Mouse (Mus musculus): ENCODE data around the gene Tyk2. TPM values are rescaled to one million over a fixed set of nuclear protein-coding genes. Genes with fewer than 3 reads are reported as not detected.

The Tyk2 gene
- polyA plus RNA-seq, 1 experiment from 2014 or later, result 13.7 TPM

DNA sequence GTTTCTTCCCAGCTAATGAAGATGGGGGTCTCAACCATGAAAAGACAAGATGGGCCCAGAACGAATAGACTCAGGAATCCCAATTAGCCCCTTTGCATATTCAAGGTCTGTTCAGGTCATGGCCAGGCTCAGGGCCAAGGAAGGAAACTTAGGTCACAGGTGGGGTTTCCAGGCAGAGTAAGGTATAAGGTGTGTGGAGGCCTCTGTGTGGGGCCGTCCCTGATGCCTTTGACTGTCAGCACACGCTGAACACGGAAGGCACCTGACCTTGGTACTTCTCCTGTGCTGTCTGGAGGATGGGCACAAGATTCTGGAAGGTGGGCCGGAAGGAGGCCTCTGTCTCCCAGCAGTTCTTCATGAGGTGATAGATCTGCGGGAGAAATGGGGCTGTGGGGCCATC is 26.2 kb downstream of the Tyk2 start:
- Histone ChIP-seq H3K4me2 (ENCODE audit: low read length) (no peak overlapping the region), H3K4me1 (replicated peaks; ENCODE audit: control insufficient read depth, insufficient read depth, low read length) (no peaks in the 10 kb centered on the region), H3K4me3 (replicated peaks; ENCODE audit: low read length) (no peak overlapping the region), H3K36me3 (ENCODE audit: control insufficient read depth, insufficient read depth) (no peaks in the 10 kb centered on the region), H3K9ac (replicated peaks; ENCODE audit: low read depth, low read length) (no peak overlapping the region), H3K27ac (ENCODE audit: low read length) (no peak overlapping the region), H3K27me3 (replicated peaks; ENCODE audit: control insufficient read depth, insufficient read depth, low read length) (no peaks in the 10 kb centered on the region), H3K9me3 (ENCODE audit: control insufficient read depth, low read length) (no peaks in the 10 kb centered on the region)
- no peak for ATAC-seq
- 84% methylated on average over 6 of the region's 6 CpGs for WGBS

- Histone ChIP-seq H3K9ac (replicated peaks; ENCODE audit: low read depth, low read length) (no peak overlapping the region), H3K27ac (ENCODE audit: low read length) (no peak overlapping the region), H3K36me3 (ENCODE audit: control insufficient read depth, insufficient read depth) (no peaks in the 10 kb centered on the region), H3K9me3 (ENCODE audit: control insufficient read depth, low read length) (no peaks in the 10 kb centered on the region), H3K4me2 (ENCODE audit: low read length) (no peak overlapping the region), H3K27me3 (replicated peaks; ENCODE audit: control insufficient read depth, insufficient read depth, low read length) (no peaks in the 10 kb centered on the region), H3K4me3 (replicated peaks; ENCODE audit: low read length) (no peak overlapping the region), H3K4me1 (replicated peaks; ENCODE audit: control insufficient read depth, insufficient read depth, low read length) (no peaks in the 10 kb centered on the region)
- whole genome bisulfite sequencing, result 91% methylated on average over 2 of the region's 2 CpGs
- no peak for ATAC-seq
Measured at GRCm38 (mm10) chr9:21102076-21102475, 29.0 kb downstream of the Tyk2 start.

DNA sequence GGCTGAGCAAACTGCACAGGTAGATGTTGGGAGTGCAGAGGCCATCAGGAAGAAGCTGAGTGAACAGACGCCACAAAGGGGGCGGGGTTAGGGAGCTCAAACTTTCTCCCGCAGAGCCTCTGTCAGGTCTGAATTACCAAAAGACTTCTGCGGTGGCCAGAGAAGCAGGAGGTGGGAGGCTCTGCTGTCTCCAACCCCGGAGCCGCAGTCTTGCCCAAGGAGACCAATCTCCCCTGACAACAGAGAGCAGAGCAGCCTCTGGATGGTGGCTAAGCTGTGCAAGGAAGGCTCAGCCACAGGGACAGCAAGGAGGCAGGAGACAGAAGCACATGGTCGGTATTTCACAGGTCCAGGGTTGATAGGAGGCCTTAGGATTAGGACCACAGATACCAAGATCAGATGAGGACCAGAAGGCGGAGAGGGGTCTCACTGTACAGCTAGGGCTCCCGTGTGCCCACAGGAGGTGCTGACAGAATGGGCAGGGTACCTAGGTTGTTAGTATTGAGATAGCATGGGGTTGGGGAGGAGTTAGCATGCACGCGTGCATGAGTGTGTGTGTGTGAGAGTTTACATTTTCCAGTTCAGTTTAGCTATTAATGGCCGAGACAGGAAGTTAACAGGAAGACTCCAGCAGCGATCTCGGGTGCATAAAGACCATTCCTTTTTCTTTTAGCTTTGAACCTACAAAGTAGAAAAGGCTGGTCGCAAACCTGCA is 30.4 kb downstream of the Tyk2 start:
- no peaks in the 10 kb centered on the region for H3K27me3 ChIP-seq (replicated peaks; ENCODE audit: control insufficient read depth, insufficient read depth, low read length)
- no peaks in the 10 kb centered on the region for H3K36me3 ChIP-seq (ENCODE audit: control insufficient read depth, insufficient read depth)
- no peaks in the 10 kb centered on the region for H3K9me3 ChIP-seq (ENCODE audit: control insufficient read depth, low read length)
- H3K4me3 ChIP-seq (replicated peaks; ENCODE audit: low read length), result no peak overlapping the region
- no peak overlapping the region for H3K9ac ChIP-seq (replicated peaks; ENCODE audit: low read depth, low read length)
- no peak overlapping the region for H3K4me2 ChIP-seq (ENCODE audit: low read length)
- H3K4me1 ChIP-seq (replicated peaks; ENCODE audit: control insufficient read depth, insufficient read depth, low read length), result no peaks in the 10 kb centered on the region
- no peak overlapping the region for H3K27ac ChIP-seq (ENCODE audit: low read length)
- ATAC-seq, result no peak
- WGBS, result 53% methylated on average over 15 of the region's 15 CpGs

- no peaks in the 10 kb centered on the region for H3K9me3 ChIP-seq (ENCODE audit: control insufficient read depth, low read length)
- H3K27ac ChIP-seq (ENCODE audit: low read length), result no peak overlapping the region
- H3K4me3 ChIP-seq (replicated peaks; ENCODE audit: low read length), result no peak overlapping the region
- 88% methylated on average over 8 of the region's 8 CpGs for WGBS
- no peak for ATAC-seq
- H3K9ac ChIP-seq (replicated peaks; ENCODE audit: low read depth, low read length), result no peak overlapping the region
- H3K4me2 ChIP-seq (ENCODE audit: low read length), result no peak overlapping the region
- H3K4me1 ChIP-seq (replicated peaks; ENCODE audit: control insufficient read depth, insufficient read depth, low read length), result no peaks in the 10 kb centered on the region
- H3K27me3 ChIP-seq (replicated peaks; ENCODE audit: control insufficient read depth, insufficient read depth, low read length), result no peaks in the 10 kb centered on the region
- no peaks in the 10 kb centered on the region for H3K36me3 ChIP-seq (ENCODE audit: control insufficient read depth, insufficient read depth)
Measured at GRCm38 (mm10) chr9:21097793-21098192, 33.2 kb downstream of the Tyk2 start.

GRCm38 (mm10) chr9:21095958-21096357 is 35.1 kb downstream of the Tyk2 start:
- no peaks in the 10 kb centered on the region for H3K27me3 ChIP-seq (replicated peaks; ENCODE audit: control insufficient read depth, insufficient read depth, low read length)
- H3K4me3 ChIP-seq (replicated peaks; ENCODE audit: low read length), result no peak overlapping the region
- H3K9me3 ChIP-seq (ENCODE audit: control insufficient read depth, low read length), result no peaks in the 10 kb centered on the region
- H3K9ac ChIP-seq (replicated peaks; ENCODE audit: low read depth, low read length), result no peak overlapping the region
- H3K4me2 ChIP-seq (ENCODE audit: low read length), result no peak overlapping the region
- ATAC-seq, result no peak
- 62% methylated on average over 4 of the region's 4 CpGs for WGBS
- H3K27ac ChIP-seq (ENCODE audit: low read length), result no peak overlapping the region
- no peaks in the 10 kb centered on the region for H3K36me3 ChIP-seq (ENCODE audit: control insufficient read depth, insufficient read depth)
- peaks cover 6% of the 10 kb centered on the region for H3K4me1 ChIP-seq (replicated peaks; ENCODE audit: control insufficient read depth, insufficient read depth, low read length)

- Histone ChIP-seq H3K9ac (replicated peaks; ENCODE audit: low read depth, low read length) (no peak overlapping the region), H3K4me1 (replicated peaks; ENCODE audit: control insufficient read depth, insufficient read depth, low read length) (peaks cover 20% of the 10 kb centered on the region), H3K4me3 (replicated peaks; ENCODE audit: low read length) (no peak overlapping the region), H3K36me3 (ENCODE audit: control insufficient read depth, insufficient read depth) (peaks cover 10% of the 10 kb centered on the region), H3K4me2 (ENCODE audit: low read length) (no peak overlapping the region), H3K27ac (ENCODE audit: low read length) (no peak overlapping the region), H3K27me3 (replicated peaks; ENCODE audit: control insufficient read depth, insufficient read depth, low read length) (no peaks in the 10 kb centered on the region), H3K9me3 (ENCODE audit: control insufficient read depth, low read length) (no peaks in the 10 kb centered on the region)
- WGBS, result 95% methylated on average over 9 of the region's 9 CpGs
- no peak for ATAC-seq
Measured at GRCm38 (mm10) chr9:21093423-21093822, 37.6 kb downstream of the Tyk2 start.

DNA sequence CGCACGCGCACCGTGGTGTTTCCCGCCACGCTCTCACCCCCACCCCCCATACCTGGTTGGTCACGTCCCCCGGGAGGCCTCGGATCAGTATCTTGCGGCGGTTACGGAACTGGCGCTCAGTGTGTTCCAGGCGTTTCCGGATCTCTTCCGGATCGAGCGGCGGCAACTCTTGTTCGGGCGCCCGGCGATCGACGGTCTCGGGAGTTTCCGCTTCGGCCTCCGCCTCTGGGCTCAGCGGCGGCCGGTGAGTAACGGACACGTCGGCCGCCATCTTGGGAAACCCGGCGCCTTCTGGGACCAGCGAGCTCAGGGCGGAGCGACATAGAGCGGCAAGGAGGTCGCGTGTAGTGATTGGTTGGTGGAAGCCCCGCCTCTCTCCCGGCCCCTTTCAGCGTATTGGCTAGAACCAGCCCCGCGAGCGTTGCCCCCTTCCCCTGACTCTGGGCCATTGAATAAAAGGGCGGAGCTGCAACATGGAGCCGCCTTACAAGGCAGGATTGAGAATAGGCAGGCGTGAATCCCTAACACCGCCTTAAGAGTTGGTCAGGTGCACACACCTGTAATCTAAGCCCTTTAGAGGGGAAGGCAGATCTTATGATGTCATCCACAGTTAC is 39.2 kb downstream of the Tyk2 start, which contains the start of the genes Gm38431 and Raver1:
Gm38431 (minus strand) TSS at position 291 of the 614 bp plus-strand sequence.
Raver1 (minus strand) TSS at position 302 of the 614 bp plus-strand sequence.
- ATAC-seq, result peak; percentile 100
- peak within 1 kb of the TSS; percentile 81 for H3K9ac ChIP-seq (replicated peaks; ENCODE audit: low read depth, low read length)

GRCm38 (mm10) chr9:21090972-21091706 is 39.9 kb downstream of the Tyk2 start:
- 3% methylated on average over 24 of the region's 24 CpGs for WGBS
- Histone ChIP-seq H3K9me3 (ENCODE audit: control insufficient read depth, low read length) (no peaks in the 10 kb centered on the region), H3K27me3 (replicated peaks; ENCODE audit: control insufficient read depth, insufficient read depth, low read length) (no peaks in the 10 kb centered on the region), H3K9ac (replicated peaks; ENCODE audit: low read depth, low read length) (peak overlapping the region; percentile 81), H3K4me3 (replicated peaks; ENCODE audit: low read length) (peak overlapping the region; percentile 80), H3K27ac (ENCODE audit: low read length) (peak overlapping the region; percentile 87), H3K4me1 (replicated peaks; ENCODE audit: control insufficient read depth, insufficient read depth, low read length) (peaks cover 20% of the 10 kb centered on the region), H3K4me2 (ENCODE audit: low read length) (peak overlapping the region; percentile 85), H3K36me3 (ENCODE audit: control insufficient read depth, insufficient read depth) (peaks cover 23% of the 10 kb centered on the region)
- peak; percentile 6 for ATAC-seq

More for the DNA sequence above, 39.2 kb downstream of the Tyk2 start, which contains the start of the genes Gm38431 and Raver1:
- Histone ChIP-seq H3K27me3 (replicated peaks; ENCODE audit: control insufficient read depth, insufficient read depth, low read length) (no peaks in the 10 kb centered on the region), H3K4me2 (ENCODE audit: low read length) (peak within 1 kb of the TSS; percentile 85), H3K27ac (ENCODE audit: low read length) (peak within 1 kb of the TSS; percentile 87), H3K9me3 (ENCODE audit: control insufficient read depth, low read length) (no peaks in the 10 kb centered on the region), H3K36me3 (ENCODE audit: control insufficient read depth, insufficient read depth) (peaks cover 21% of the 10 kb centered on the region), H3K4me1 (replicated peaks; ENCODE audit: control insufficient read depth, insufficient read depth, low read length) (peaks cover 20% of the 10 kb centered on the region), H3K4me3 (replicated peaks; ENCODE audit: low read length) (peak within 1 kb of the TSS; percentile 80)
- WGBS, result under 1% methylated on average over 54 of the region's 54 CpGs

DNA sequence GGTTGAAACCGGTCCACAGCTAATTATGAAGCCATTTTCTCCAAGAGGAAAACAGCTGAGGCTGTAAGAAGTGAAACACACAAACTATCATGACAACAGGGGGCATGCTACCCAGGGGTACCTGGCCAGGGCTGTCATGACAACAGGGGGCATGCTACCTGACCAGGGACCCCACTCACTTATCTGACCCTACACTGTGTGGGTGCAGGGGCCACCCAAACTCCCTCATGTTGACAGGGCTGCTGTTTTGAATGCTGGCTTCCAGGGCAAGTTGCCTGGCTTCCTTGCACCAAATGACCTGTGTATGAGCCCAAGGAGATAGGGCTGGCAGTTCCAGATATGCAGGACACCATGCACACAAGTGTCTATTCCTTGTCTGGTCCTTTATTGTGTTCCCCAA is 40.5 kb downstream of the Tyk2 start:
- Histone ChIP-seq H3K9me3 (ENCODE audit: control insufficient read depth, low read length) (no peaks in the 10 kb centered on the region), H3K27me3 (replicated peaks; ENCODE audit: control insufficient read depth, insufficient read depth, low read length) (no peaks in the 10 kb centered on the region), H3K4me1 (replicated peaks; ENCODE audit: control insufficient read depth, insufficient read depth, low read length) (peaks cover 20% of the 10 kb centered on the region), H3K4me3 (replicated peaks; ENCODE audit: low read length) (peak overlapping the region; percentile 80), H3K27ac (ENCODE audit: low read length) (no peak overlapping the region), H3K9ac (replicated peaks; ENCODE audit: low read depth, low read length) (peak overlapping the region; percentile 81; the same call in 1 of the 2 replicates), H3K36me3 (ENCODE audit: control insufficient read depth, insufficient read depth) (peaks cover 28% of the 10 kb centered on the region), H3K4me2 (ENCODE audit: low read length) (peak overlapping the region; percentile 85)
- 81% methylated on average over 1 of the region's 1 CpGs for WGBS
- no peak for ATAC-seq
